Mouse (Mus musculus) thymus, adult 2 months (tissue): Measurements from ENCODE around the gene Oprl1. TPM values are rescaled to one million over a fixed set of nuclear protein-coding genes. Genes with fewer than 3 reads are reported as not detected.
A peak's percentile ranks its signal among the peaks of the same experiment; 100 is the strongest.

Source experiments
- DNase-seq: peaks from one replicate; pipeline ENCODE4 v3.0.0; 2021
- H3K27ac ChIP-seq: fragments of 200-500 bp; 2 replicates; pipeline ENCODE4 v1.5.1; 2012; ENCODE audit warnings: low read length, control low read depth; ENCODE audit not compliant: control insufficient read depth, insufficient read depth
- H3K27me3 ChIP-seq: fragments of 200-500 bp; 2 replicates; pipeline ENCODE4 v1.6.1; 2012; ENCODE audit warnings: mild to moderate bottlenecking, low read length, moderate library complexity, mixed read lengths; ENCODE audit not compliant: control insufficient read depth, insufficient read depth
- H3K36me3 ChIP-seq: fragments of 200-500 bp; 2 replicates; pipeline ENCODE4 v1.6.1; 2012; ENCODE audit warnings: mild to moderate bottlenecking, low read length, moderate library complexity; ENCODE audit not compliant: control insufficient read depth, insufficient read depth
- H3K4me1 ChIP-seq: fragments of 200-500 bp; replicated peaks from 2 replicates; pipeline ENCODE4 v1.6.1; 2012; ENCODE audit warnings: low read length; ENCODE audit not compliant: control insufficient read depth, insufficient read depth
- H3K4me3 ChIP-seq: fragments of 200-500 bp; 2 replicates; pipeline ENCODE4 v1.5.1; 2012; ENCODE audit warnings: mild to moderate bottlenecking, low read length, control low read depth, moderate library complexity; ENCODE audit not compliant: control insufficient read depth, insufficient read depth
- CTCF ChIP-seq: fragments of 200-500 bp; IDR thresholded peaks from 2 replicates; pipeline ENCODE4 v1.5.1; 2012; ENCODE audit warnings: mild to moderate bottlenecking, control low read depth, low read length, moderate library complexity, borderline replicate concordance; ENCODE audit not compliant: control insufficient read depth, poor library complexity, insufficient read depth; ENCODE audit errors: extremely low read depth
- POLR2A ChIP-seq: fragments of 200-500 bp; IDR thresholded peaks from 2 replicates; pipeline ENCODE4 v1.6.1; 2012; ENCODE audit warnings: mild to moderate bottlenecking, low read length, control low read depth, moderate library complexity; ENCODE audit not compliant: control insufficient read depth, poor library complexity, insufficient read depth; ENCODE audit errors: extremely low read depth
- WGBS: fragments of 180-500 bp; shearing (Covaris S2); methylation state at CpG from one replicate; pipeline ENCODE4 v1.1.7; 2018; 5-methylcytosine and 5-hydroxymethylcytosine counted together
- polyA plus RNA-seq: library from polyadenylated mRNA; depleted of rRNA; stranded (reverse); fragments of >200 nt; gene quantifications from 2 replicates; pipeline ENCODE4 v1.2.3, GENCODE M21; 2012

Gene Oprl1
- polyA plus RNA-seq, 1 experiment, result 0.24 TPM

GRCm38 (mm10) chr2:181721200-181721599 lies 6.4 kb downstream of the Oprl1 start:
- Histone ChIP-seq H3K27me3 (no peaks in the 10 kb centered on the region), H3K27ac (no peak overlapping the region), H3K4me3 (no peak overlapping the region), H3K36me3 (no peaks in the 10 kb centered on the region), H3K4me1 (no peaks in the 10 kb centered on the region)
- DNase-seq, result no peak
- no peak for TF ChIP-seq POLR2A
- TF ChIP-seq CTCF, result no peak

GRCm38 (mm10) chr2:181722213-181722612 lies 7.4 kb downstream of the Oprl1 start:
- Histone ChIP-seq H3K4me1 (no peaks in the 10 kb centered on the region), H3K36me3 (no peaks in the 10 kb centered on the region), H3K4me3 (no peak overlapping the region), H3K27ac (no peak overlapping the region), H3K27me3 (no peaks in the 10 kb centered on the region)
- TF ChIP-seq CTCF, result peak; percentile 29; the same call in 1 of the 2 replicates
- TF ChIP-seq POLR2A, result no peak
- DNase-seq, result peak; percentile 25
- 34% methylated on average over 3 of the region's 3 CpGs for WGBS

- no peak for TF ChIP-seq CTCF
- no peak for TF ChIP-seq POLR2A
- Histone ChIP-seq H3K27ac (no peak overlapping the region), H3K36me3 (no peaks in the 10 kb centered on the region), H3K4me1 (peaks cover 12% of the 10 kb centered on the region), H3K27me3 (no peaks in the 10 kb centered on the region), H3K4me3 (no peak overlapping the region)
- DNase-seq, result no peak
- WGBS, result 58% methylated on average over 9 of the region's 9 CpGs
These were observed 12.9 kb downstream of the Oprl1 start for GRCm38 (mm10) chr2:181727659-181728262.

GRCm38 (mm10) chr2:181730051-181730450 lies 15.2 kb downstream of the Oprl1 start:
- 45% methylated on average over 3 of the region's 3 CpGs for WGBS
- DNase-seq, result peak; percentile 43
- Histone ChIP-seq H3K36me3 (no peaks in the 10 kb centered on the region), H3K27ac (peak overlapping the region; percentile 42; the same call in 1 of the 2 replicates), H3K27me3 (no peaks in the 10 kb centered on the region), H3K4me3 (no peak overlapping the region), H3K4me1 (peaks cover 12% of the 10 kb centered on the region)
- TF ChIP-seq POLR2A (no peak), CTCF (no peak)

- WGBS, result 63% methylated on average over 1 of the region's 1 CpGs
- Histone ChIP-seq H3K27ac (no peak overlapping the region), H3K4me1 (no peaks in the 10 kb centered on the region), H3K4me3 (no peak overlapping the region), H3K36me3 (no peaks in the 10 kb centered on the region), H3K27me3 (no peaks in the 10 kb centered on the region)
- TF ChIP-seq CTCF, result no peak
- no peak for TF ChIP-seq POLR2A
- no peak for DNase-seq
These were observed 37.8 kb downstream of the Oprl1 start for GRCm38 (mm10) chr2:181752626-181753025.

- DNase-seq, result no peak
These were observed 43.4 kb downstream of the Oprl1 start for GRCm38 (mm10) chr2:181758147-181758725.

More at GRCm38 (mm10) chr2:181758147-181758725, 43.4 kb downstream of the Oprl1 start:
- TF ChIP-seq CTCF, result no peak
- no peak for TF ChIP-seq POLR2A
- Histone ChIP-seq H3K4me1 (no peaks in the 10 kb centered on the region), H3K36me3 (no peaks in the 10 kb centered on the region), H3K27me3 (no peaks in the 10 kb centered on the region), H3K27ac (no peak overlapping the region), H3K4me3 (no peak overlapping the region)
- WGBS, result 71% methylated on average over 2 of the region's 2 CpGs
